In the genomic region with DNA sequence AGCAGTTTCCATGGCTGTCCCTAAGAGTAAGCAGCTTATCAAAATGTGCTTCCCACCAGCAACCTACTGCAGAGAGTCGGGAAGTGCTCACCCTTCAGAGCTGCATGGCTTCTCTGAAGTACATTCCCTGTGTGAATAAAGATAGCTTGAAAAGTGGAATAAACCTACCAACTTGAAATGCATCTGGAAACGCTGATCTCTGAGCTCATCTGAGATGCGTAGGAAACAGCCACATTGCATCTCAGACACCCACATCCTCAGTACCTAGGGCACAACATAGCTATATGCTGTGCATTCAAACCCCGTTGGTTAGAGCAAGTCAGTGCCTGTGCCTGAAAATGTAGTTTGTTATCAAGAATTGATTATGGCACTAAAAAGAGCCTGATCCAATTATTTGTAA, we compare ENCODE assay signal across 12 mouse cellular contexts.
"Had no signal": no experiment of that assay in that cellular context is flagged by ENCODE, and none has a peak within 500 bp of the region (broad histone marks: within the 10 kb centered on the region; RNA-seq: fewer than 3 reads in every experiment).

No protein-coding gene starts in this region.

- DNase-seq: lung, adult 18-20 months; lung, embryonic 14.5 days; lung, postnatal 10 days; lung, postnatal 4 days; midbrain, embryonic 14.5 days; retina, postnatal 1 day; right cerebral cortex, postnatal 14 days; right cerebral cortex, postnatal 4 days; spleen, adult 18-20 months; thymus, adult 2 months; thymus, postnatal 25 days; thymus, postnatal 4 days had no signal
